Mouse (Mus musculus) E14TG2a.4 (cell line): ENCODE measurements around the gene Aph1a.

Experiments used
- CTCF ChIP-seq: conservative IDR thresholded peaks from 2 replicates; pipeline ENCODE4 v1.5.1; 2014; ENCODE audit warnings: low read length
- POU5F1 ChIP-seq: IDR thresholded peaks from 2 replicates; pipeline ENCODE4 v1.6.1; 2014; ENCODE audit warnings: low read length, borderline replicate concordance

DNA sequence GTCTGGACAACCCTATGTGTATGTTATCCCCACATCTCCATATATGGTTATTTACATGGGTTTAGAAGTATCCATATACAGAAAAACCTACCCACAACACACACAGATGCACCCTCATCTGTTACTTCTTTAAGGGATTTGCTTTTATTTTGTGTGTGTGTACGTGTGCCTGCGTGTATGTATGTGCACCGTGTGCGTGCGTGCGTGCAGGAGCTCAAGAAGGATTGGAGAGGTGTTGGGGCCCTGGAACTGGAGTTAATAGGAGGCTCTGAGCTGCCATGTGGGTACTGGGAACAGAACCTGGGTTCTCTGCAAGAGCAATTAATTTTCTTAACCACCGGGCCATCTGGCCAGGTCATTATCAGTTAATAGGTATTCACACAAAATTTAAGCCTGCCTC, 21.7 kb upstream of the Aph1a start:
- TF ChIP-seq CTCF: no peak
- no peak for TF ChIP-seq POU5F1
